Mouse (Mus musculus) cortical plate, adult 2 months (tissue): ENCODE results near the gene Armc5.

Source experiments
- CTCF ChIP-seq: fragments of 200-500 bp; IDR thresholded peaks from 2 replicates; pipeline ENCODE4 v1.5.1; 2011; ENCODE audit warnings: mild to moderate bottlenecking, control low read depth, low read length; ENCODE audit not compliant: insufficient read depth; ENCODE audit errors: extremely low read depth
- POLR2A ChIP-seq: fragments of 200-500 bp; IDR thresholded peaks from 2 replicates; pipeline ENCODE4 v1.6.1; 2011; ENCODE audit warnings: mild to moderate bottlenecking, low read length, control low read depth; ENCODE audit not compliant: insufficient read depth; ENCODE audit errors: extremely low read depth

- TF ChIP-seq CTCF = no peak
- no peak for TF ChIP-seq POLR2A
Observed at GRCm38 (mm10) chr7:128219952-128220351, 17.2 kb upstream of the Armc5 start.
